Mouse (Mus musculus) megakaryocyte progenitor cell, adult 5-6 weeks (primary cell): ENCODE measurements at regions not wholly inside any gene's neighbourhood (a gene's known extent, or its start where the extent isn't known, plus 50 kb on each side); places are given as distances from the start of the nearest gene placed in this dataset.

Experiments
- ATAC-seq: replicated peaks from 2 replicates; pipeline ENCODE4 v1.8.0; 2016; ENCODE audit warnings: mild to moderate bottlenecking, moderate TSS enrichment, inconsistent platforms; ENCODE audit not compliant: poor library complexity

- ATAC-seq = no peak
Measured at GRCm38 (mm10) chr3:149333131-149333530, 342.8 kb upstream of the Adgrl2 start.

GRCm38 (mm10) chr3:149332105-149332504 is 341.8 kb upstream of the Adgrl2 start:
- peak; percentile 71 for ATAC-seq

GRCm38 (mm10) chr3:149331251-149331960 is 341.1 kb upstream of the Adgrl2 start:
- no peak for ATAC-seq

GRCm38 (mm10) chr3:149330716-149331115 is 340.4 kb upstream of the Adgrl2 start:
- no peak for ATAC-seq

GRCm38 (mm10) chr3:149330041-149330440 is 339.7 kb upstream of the Adgrl2 start:
- ATAC-seq = no peak

- peak; percentile 36 for ATAC-seq
Measured at GRCm38 (mm10) chr3:149329615-149330014, 339.3 kb upstream of the Adgrl2 start.

- ATAC-seq = peak; percentile 92
Measured at GRCm38 (mm10) chr3:149326664-149327063, 336.3 kb upstream of the Adgrl2 start.

- no peak for ATAC-seq
Measured at GRCm38 (mm10) chr3:149324088-149324487, 333.7 kb upstream of the Adgrl2 start.

- ATAC-seq = no peak
Measured at GRCm38 (mm10) chr3:149318728-149319127, 328.4 kb upstream of the Adgrl2 start.

- no peak for ATAC-seq
Measured at GRCm38 (mm10) chr3:149314258-149314657, 323.9 kb upstream of the Adgrl2 start.

GRCm38 (mm10) chr3:149313217-149313616 is 322.9 kb upstream of the Adgrl2 start:
- ATAC-seq = no peak

- ATAC-seq = no peak
Measured at GRCm38 (mm10) chr3:149311576-149311975, 321.2 kb upstream of the Adgrl2 start.

- ATAC-seq = no peak
Measured at GRCm38 (mm10) chr3:149306709-149307108, 316.4 kb upstream of the Adgrl2 start.

GRCm38 (mm10) chr3:149306291-149306690 is 315.9 kb upstream of the Adgrl2 start:
- ATAC-seq = no peak

GRCm38 (mm10) chr3:149305440-149305839 is 315.1 kb upstream of the Adgrl2 start:
- ATAC-seq = no peak

GRCm38 (mm10) chr3:149305011-149305413 is 314.7 kb upstream of the Adgrl2 start:
- 0 out of 2 replicates have a peak, but pooled peaks have one; percentile 26 for ATAC-seq

- ATAC-seq = no peak
Measured at GRCm38 (mm10) chr3:149303418-149303817, 313.1 kb upstream of the Adgrl2 start.

- ATAC-seq = no peak
Measured at GRCm38 (mm10) chr3:149300002-149300401, 309.6 kb upstream of the Adgrl2 start.

- ATAC-seq = no peak
Measured at GRCm38 (mm10) chr3:149296419-149296962, 306.1 kb upstream of the Adgrl2 start.

- ATAC-seq = no peak
Measured at GRCm38 (mm10) chr3:149295942-149296341, 305.6 kb upstream of the Adgrl2 start.

- ATAC-seq = no peak
Measured at GRCm38 (mm10) chr3:149295257-149295831, 305.0 kb upstream of the Adgrl2 start.

- ATAC-seq = no peak
Measured at GRCm38 (mm10) chr3:149294445-149294844, 304.1 kb upstream of the Adgrl2 start.
